Mouse (Mus musculus) spleen, adult 2 months (tissue): Measurements from ENCODE around the gene Tnik.

ENCODE experiments used
- CTCF ChIP-seq: fragments of 200-500 bp; IDR thresholded peaks from 2 replicates; pipeline ENCODE4 v1.5.1; 2011; ENCODE audit warnings: mild to moderate bottlenecking, inconsistent platforms; ENCODE audit not compliant: insufficient read depth, insufficient read length, insufficient replicate concordance; ENCODE audit errors: extremely low read depth
- POLR2A ChIP-seq: fragments of 200-500 bp; IDR thresholded peaks from 2 replicates; pipeline ENCODE4 v1.6.1; 2011; ENCODE audit warnings: low read depth, low read length, inconsistent platforms

DNA sequence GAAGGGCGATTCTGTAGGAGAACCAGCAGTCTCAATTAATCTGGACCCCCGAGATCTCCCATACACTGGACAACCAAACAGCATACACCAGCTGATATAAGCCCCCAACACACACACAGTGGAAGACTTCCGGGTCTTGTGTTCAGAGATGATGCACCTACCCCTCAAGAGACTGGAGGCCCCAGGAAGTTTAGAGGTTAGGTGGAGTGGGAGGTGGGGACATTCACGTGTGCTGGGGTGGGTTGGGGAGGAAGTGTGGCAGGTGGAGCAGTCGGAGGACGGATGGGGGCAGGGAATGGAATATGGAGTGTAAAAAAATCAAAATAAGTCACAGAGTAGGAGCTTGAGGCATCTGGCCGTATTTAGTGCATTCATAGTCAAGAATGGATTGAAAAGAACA is 7.3 kb upstream of the Tnik start:
- no peak for TF ChIP-seq POLR2A
- TF ChIP-seq CTCF, result no peak
